Mouse (Mus musculus): ENCODE results near the gene Acvr1b.

The Acvr1b gene

DNA sequence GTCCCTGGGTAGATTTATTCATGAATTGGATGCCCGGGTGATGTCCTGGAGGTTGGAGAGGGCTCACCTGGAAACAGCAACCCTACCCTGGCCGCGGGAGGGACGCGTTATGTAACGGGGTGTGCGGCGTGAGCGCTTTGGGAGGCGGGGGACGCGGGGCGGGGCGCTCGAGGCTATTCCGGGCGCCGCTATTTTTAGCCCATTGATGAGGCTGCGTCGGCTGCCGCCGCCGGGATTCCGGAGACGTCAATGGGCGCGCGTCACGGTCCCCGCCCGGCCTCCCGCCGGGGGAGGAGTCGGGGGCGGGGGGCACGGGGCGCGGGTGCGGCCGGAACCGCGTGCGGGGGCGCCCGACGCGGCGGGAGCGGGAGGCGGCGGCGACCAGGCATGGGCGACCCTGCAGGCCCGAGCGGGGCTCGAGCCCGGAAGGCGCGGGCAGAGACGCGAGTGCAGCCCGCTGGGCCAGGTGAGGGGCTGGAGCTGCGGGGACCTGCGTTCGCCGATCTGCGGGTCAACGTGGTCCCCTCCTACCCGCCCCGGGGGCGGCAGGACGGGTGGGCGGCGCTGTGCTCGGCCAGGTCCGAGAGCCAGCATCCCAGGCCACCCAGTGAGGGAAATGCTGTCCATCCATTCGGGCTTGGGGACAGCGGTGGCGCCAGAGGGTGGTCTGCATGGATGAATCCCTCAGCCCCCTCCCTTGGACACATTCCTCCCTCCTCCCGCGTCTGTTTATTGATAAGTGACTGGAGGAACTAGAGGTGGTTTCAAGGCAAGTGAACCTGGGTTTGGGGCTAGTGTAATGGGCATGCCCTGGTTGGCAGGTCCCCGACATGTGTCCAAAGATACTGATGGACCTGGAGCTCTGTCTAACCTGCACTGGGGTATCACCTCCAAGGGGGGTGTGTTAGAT is 80.3 kb downstream of the Acvr1b start, which contains the start of gene Nr4a1:
Gene Nr4a1, plus strand, starts transcription at position 384 of the 910 bp plus-strand sequence.
- DNase-seq = peak; percentile 93

DNA sequence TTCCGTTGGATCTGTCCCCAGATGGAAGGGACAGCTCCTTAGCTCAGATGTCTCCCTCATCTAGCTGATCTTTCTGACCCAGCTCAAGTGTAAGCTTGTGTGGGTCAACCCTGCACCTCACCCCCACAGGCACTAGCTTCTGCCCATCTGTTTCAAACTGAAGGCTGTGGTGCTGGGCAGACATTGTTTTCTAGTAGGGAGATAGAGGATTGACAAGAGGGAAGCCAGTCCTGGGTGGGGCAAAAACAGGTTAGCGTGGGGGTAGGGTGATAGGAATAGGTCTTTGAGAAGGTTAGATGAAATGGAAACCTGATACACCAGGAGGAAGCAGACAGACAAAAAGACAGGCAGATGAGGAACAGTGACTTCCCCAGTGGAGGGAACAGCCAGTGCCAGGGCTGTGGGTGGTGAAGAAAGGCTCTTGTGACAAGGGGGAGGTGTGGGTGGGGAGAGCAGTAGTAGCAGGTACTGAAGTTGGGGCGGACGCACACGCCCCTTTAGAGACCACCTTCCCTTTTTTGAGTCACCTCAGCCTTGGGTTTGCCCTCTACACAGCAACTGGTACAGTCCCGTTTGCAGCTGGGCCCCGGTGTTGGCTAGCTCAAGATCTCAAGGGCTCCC is 82.1 kb downstream of the Acvr1b start:
- peak; percentile 42 for DNase-seq

DNA sequence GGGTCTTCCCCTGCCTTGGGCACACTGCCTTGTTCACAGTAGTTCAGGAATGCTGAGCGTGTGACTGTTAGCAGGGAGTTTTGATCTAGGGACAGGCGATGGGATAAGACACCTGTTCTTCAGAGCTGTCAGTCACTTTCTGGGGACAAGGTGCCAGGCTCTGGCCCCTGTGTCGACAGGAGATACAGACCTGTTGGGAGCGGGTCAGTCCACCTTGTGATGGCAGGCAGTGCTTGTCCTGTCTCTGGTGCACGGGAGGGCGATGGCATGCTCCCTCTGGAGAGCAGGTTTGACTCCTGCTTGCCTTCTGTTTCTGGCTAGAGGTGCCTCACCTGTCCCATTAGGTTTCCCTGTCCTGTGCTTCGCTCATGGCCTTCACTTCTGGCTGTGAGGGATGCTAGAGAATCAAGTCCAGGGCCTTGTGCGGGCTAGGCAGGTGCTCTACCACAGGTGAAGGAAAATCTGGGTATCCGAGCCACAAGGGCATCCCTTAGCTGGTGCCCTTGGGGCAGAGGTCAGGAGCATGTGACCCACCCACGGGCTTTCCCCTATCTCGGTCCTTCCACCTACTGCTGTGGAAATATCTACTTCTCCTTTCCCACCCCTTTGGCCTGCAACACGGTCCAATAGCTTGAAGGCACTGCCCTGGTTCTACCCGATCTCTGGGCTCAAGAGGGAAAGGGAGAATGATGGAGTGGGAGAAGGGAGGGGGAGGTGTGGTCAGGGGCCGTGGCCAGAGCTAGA is 82.8 kb downstream of the Acvr1b start:
- peak; percentile 59 for DNase-seq

DNA sequence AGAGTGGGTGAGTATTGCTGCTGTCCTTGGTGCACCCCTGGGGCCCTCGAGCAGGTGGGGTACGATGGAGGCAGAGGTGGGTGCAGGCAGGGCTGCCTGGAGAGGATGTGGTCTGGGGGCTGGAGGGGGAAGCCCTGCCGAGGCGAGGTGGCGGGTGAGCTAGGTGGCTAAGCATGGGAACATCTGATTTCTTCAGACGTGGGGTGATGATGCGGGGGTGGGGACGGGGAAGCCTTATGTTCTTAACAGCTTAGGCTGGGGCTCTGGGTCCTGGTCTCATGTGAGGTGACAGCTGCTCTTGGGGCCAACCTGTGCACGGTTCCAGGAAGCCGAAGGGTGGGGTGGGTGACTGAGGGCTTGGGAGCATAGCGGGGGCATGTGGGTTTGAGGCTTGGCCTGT is 84.6 kb downstream of the Acvr1b start:
- no peak for DNase-seq

DNA sequence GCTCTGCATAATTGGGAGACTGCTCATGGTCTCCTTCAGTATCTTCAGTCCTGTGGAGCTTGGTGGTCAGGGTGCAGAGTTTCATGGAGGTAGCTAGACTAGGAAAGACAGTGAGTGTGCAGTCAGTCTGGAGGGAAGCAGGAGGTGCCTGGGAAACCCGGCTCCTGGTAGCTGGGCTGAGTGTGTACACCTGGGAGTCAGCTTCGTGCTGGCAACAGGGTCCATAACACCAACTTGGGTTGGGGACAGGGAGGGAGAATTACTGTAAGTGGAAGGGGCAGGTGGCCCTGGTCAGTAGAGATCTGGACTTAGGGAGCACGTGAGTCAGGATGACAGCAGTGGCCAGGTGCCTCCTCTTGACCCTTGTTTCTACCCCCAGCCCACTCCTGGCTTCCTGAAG is 86.1 kb downstream of the Acvr1b start:
- no peak for DNase-seq

DNA sequence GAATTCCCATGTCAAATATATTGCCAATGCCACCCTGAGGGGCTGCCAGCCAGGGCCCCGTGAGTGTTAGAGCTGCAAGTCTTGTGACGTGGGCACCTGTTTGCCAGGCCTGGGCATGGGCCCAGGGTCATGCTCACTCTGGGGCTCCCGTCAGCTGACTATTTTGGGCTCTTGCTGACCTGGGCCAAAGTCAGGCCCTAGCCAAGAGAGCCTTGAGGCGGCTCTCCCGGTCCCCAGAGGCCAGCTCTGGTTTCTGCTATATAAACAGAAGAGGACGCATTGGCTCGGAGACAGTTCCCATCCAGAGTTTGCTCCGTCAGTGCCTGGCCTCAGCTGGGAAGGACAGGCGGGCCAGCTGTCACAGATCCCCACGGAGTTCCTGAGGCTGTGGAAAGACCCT is 86.5 kb downstream of the Acvr1b start:
- peak; percentile 80 for DNase-seq

DNA sequence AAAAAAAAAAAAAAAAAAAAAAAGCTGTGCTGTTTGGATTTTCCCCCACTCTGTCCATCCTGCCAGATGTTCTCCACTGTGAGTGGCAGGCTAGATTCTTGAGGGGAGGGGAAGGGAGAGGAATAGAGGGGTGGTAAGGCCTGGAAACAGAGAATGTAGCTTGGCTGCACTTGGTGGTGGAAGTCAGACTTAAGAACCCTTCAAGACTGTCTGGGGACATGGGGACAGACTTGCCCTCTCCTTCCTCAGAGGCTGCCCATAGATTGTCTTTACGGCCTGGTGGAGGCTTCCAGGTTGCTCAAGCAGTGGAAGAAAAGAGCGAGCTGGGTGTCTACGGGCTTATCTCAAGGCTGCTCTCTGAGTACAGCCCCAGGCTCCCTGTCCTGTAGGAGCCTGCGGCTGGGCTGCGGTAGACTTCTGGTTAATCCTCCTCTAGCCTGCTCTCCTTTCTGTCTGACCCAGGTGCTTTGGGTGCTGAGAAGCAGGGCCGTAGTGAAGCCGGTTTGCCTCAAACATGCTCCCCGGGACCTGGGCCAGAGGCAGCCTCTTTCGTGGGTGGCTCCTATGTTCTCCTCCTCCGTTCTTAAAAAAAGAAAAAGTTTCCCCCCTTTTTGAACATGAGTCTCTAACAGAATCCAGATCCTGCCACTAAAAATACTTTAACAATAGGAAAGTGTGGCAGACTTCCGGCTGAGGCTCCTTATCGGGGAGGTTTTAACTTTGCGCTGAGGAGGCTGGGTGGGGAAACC is 87.2 kb downstream of the Acvr1b start:
- no peak for DNase-seq

DNA sequence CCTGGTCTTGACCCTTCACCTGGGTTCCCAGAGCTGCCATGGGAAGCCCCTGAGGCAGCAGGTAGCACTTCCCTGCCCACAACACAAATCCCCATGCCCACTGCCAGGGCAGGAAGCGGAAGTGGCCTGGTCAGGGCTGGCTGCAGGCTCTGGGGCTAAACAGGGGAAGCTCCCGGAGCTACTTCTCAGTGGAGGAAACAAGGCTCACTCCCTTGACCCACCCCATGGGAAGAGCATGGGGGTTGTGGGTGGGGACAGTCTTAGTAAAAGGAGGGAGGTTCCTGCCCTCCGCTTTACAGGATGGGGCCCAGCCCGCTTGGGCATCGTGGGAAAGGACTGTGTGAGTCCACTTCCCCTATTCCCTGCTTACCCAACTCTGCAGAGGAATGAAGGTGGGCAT is 88.6 kb downstream of the Acvr1b start:
- peak; percentile 72 for DNase-seq
